Mouse (Mus musculus) urinary bladder, adult 18-20 months (tissue): Measurements from ENCODE around the gene Chst10.

Source experiments
- DNase-seq, 2 experiments: peaks; one replicate each; pipeline ENCODE4 v3.0.0; 2022; ENCODE audit warnings: low spot score in 2 of 2, mixed read lengths in 2 of 2

Chst10 gene

DNA sequence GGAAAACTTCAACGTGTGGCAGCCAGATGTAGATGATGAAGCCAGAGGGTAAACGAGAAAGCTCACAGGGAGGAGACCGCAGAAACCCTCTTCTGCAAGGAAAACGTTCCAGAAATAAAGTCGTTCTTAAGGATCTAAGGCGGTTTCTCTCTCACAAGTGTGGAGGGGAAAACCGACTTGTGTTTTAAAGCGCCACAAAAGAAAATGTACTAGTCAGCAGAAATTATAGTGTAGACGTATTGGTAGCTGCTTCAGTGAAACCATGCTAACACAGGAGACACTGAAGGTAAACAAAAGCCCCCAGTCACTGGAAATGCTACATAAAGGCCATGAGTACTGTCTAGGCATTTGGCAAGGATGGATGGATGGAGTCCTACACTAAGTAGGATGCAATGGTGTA is 80.7 kb downstream of the Chst10 start:
- DNase-seq = no peak

DNA sequence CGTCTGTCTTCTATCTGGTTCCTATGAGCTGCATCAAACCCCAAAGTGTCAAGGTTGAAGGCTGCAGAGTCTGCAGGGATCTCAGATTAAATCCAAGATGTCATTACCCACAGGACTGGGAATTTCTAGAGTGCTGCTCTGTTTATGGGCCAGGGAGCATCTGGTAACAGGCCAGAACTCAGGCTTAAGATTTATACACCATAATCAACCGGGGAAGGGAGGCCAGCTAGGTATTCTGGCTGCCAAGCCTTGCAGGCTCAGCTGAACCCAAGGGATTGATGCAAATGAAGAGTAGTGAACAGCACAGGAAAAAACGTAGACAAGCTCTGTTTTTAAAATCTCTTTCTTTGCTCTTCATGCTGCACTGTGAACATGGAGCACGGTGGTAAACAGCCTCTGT is 81.7 kb downstream of the Chst10 start:
- no peak for DNase-seq
